Mouse (Mus musculus): Measurements from ENCODE around the gene Olfr1058.
"Not testable (repeated sequence)": the region's sequence is repeated elsewhere in the genome, so short reads cannot be mapped to it uniquely, and the experiment has no call there.

The Olfr1058 gene

DNA sequence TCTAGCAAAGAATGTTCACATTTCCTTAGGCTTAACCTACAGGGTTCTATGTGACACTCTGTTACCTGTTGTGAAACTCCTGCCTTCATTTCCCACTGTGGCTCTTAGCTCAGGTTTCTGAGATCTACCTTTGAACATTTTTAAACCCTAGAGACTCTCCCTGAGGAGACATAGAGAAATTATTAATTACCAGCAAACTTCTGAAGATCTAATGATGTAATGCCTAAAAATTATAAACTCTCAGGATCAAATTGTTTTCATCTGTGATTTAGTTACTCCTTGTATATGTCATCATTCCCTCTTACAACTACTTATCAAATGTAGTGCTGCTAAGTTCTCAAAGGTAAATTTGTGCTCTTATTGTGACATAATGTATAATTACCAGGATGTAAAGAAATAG lies at the start of gene Olfr1058:
Gene Olfr1058 (minus strand): TSS at position 101 of the 400 bp plus-strand sequence.
- DNase-seq (ENCODE audit: low spot score): not testable (repeated sequence)

DNA sequence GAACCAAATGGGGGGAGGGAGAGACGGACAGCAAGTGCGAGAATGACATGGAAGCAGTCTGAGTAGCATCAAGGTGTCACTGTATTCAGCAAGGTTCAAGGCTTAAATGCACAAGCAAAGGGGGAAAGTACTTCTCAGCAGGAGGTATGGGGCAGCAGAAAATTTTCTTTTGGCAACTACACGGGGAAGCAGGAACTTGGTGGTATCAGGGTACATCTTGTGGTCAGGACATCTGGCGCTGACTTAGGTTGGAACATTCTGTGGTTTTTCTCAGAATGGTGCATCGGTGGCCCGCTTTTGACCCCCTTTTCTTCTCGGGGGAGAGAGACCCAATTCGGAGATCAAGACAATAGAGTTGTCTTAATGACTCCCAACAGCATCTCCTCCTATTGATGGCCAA lies 40.1 kb upstream of the Olfr1058 start:
- DNase-seq (ENCODE audit: low spot score): not testable (repeated sequence)

DNA sequence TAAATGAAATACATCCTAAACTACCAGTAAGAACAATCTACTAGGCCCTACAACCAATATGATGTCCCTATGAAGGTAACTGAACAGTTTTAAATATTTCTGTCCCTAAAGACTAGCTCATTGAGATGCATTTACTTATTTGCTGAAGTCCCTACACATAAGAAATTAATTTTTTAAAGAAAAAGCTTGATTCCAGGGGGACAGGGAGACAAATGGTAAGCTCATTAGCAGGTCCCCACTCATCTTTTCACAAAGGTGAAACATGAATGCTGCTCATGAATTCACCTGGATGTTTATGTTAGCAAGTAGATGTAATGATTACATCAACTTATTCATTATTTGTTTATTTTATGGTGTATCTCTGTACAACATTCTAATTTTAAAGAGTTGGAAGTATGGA lies 38.3 kb upstream of the Olfr1058 start, which contains the start of gene Olfr1062:
Gene Olfr1062 (minus strand): TSS at position 101 of the 400 bp plus-strand sequence.
- DNase-seq (ENCODE audit: low spot score): not testable (repeated sequence)

DNA sequence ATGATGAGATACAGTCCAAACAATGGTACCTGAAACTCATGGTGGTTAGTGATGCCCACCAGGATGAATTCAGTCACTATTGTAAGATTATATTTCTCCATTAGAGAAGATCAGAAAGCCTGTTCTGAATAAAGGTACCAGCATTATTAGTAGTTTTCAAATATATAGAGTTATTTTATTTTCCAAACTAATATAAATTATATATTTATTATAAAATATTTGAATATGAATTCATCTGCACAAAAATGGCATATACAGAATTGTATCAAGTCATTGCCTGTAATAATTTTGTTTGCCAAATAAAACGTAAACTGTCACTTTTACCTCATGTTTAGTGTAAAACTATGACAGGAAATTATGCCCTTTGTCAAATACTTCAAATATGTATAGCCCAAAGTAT lies 25.6 kb upstream of the Olfr1058 start, which contains the start of gene Olfr1061:
Gene Olfr1061 (minus strand): TSS at position 101 of the 400 bp plus-strand sequence.
- no peak for DNase-seq (ENCODE audit: low spot score)

DNA sequence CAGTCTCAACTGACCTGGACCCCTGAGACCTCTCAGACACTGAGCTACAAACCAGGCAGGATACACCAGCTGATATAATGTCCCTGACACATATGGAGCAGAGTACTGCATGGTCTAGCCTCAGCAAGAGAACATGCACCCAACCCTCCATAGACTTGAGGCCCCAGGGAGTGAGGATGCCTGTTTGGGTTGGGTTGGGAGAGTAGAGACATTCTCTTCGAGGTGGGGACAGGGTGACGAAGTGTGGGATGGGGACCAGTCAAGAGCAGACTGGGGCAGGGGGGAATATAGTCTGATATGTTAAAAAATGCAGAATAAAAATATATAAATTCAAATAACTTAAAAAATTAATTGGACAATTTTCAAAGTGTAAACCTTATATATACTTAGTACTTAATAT lies 6.8 kb upstream of the Olfr1058 start:
- DNase-seq (ENCODE audit: low spot score): no peak

DNA sequence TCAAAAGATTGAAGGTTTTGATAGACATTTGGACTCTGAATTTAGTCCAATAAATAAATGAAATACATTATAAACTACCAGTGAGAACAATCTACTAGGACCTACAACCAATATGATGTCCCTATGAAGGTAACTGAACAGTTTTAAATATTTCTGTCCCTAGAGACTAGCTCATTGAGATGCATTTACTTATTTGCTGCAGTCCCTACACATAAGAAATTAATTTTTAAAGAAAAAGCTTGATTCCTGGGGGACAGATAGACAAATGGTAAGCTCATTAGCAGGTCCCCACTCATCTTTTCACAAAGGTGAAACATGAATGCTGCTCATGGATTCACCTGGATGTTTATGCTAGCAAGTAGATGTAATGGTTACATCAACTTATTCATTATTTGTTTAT lies 10.1 kb downstream of the Olfr1058 start, which contains the start of gene Olfr1057:
Gene Olfr1057 (minus strand): TSS at position 101 of the 400 bp plus-strand sequence.
- no peak for DNase-seq (ENCODE audit: low spot score)

DNA sequence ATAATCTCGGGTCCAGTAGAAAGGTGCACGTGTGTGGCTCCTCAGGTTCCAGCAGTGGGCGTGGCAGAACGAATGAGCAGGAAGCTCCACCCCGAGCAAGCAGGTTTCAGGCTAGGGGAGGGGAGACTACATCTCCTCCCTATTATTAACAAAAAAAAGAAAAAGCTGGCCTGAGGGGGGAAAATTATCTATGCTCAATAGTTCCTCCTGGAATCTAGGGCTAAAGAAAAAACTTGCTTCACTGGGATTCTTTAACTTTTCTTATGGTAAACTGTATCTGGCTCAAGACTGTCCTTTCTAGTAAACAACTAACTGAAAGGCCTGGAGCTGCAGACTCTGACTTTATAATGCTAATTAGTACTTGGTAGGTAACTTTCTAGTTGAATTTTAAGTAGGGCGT lies 22.0 kb downstream of the Olfr1058 start:
- not testable (repeated sequence) for DNase-seq (ENCODE audit: low spot score)

DNA sequence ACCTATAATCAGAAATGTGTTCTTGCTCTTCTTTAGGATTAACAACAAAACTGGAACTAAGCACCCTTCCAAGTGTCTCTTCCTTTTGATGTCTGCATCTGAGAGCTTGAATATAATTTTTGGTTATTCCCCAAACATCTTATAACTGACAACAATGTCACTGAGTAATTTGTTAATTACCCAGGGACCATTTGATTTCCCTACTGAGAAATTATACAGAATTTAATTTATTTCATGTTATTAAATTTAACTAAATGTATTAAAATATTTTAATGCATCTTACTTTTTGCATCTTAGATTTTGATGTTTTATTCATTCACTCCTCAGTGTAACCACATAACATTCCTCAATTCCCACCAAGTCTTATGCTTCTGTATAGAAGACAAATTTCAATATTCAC lies 26.0 kb downstream of the Olfr1058 start, which contains the start of gene Olfr1056:
Gene Olfr1056 (minus strand): TSS at position 101 of the 400 bp plus-strand sequence.
- DNase-seq (ENCODE audit: low spot score): no peak

DNA sequence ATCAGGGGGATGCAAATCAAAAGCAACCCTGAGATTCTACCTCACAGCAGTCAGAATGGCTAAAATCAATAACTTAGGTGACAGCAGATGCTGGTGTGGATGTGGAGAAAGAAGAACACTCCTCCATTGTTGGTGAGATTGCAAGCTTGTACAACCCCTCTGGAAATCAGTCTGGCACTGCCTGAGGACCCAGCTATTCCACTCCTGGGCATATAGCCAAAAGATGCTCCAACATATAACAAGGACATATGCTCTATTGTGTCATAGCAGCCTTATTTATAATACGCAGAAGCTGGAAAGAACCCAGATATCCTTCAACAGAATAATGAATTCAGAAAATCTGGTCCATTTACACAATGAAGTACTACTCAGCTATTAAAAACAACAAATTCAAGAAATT lies 36.6 kb downstream of the Olfr1058 start:
- DNase-seq (ENCODE audit: low spot score): not testable (repeated sequence)

DNA sequence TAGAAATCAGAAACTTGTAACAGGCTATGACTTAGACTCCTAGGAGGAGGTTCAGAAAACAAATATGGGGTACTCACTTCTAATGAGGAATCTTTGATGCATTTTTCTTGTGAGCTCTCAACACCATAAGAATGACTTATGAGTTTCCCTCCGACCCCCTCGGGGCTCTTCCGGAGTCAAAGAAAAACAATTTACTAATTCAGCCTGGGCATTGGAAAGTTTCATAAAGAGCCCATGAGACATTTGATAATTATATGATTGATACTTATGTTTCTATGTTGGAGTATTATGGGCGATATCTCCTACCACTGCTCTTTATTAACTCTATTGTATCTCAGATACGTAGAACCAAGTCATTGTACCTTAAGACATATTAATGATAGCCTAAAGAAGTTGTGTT lies 38.2 kb downstream of the Olfr1058 start, which contains the start of gene Olfr1055:
Gene Olfr1055 (minus strand): TSS at position 101 of the 400 bp plus-strand sequence.
- no peak for DNase-seq (ENCODE audit: low spot score)

DNA sequence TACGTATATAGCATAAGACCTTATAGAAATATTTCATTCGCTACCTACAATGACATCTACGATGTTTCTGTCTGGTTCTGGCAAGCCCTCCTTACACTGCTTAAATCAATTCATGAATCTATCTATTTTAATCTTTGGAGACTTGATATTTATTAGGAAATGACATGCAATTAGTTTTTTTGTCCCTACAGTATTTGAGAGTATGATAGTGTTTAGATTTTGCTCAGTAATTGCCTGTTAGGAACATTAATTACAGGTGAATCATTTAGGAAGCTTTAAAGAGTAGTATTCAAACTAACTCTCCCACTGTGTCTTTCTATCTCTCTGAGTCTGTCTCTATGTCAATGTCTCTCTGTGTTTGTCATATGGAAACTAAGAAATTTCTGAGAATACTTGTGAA lies 53.0 kb downstream of the Olfr1058 start, which contains the start of gene Olfr1054:
Gene Olfr1054 (minus strand): TSS at position 101 of the 400 bp plus-strand sequence.
- DNase-seq (ENCODE audit: low spot score): no peak
